Mouse (Mus musculus): ENCODE data around the gene Eya2.
"Not testable (repeated sequence)": the region's sequence is repeated elsewhere in the genome, so short reads cannot be mapped to it uniquely, and the experiment has no call there.

Gene Eya2

DNA sequence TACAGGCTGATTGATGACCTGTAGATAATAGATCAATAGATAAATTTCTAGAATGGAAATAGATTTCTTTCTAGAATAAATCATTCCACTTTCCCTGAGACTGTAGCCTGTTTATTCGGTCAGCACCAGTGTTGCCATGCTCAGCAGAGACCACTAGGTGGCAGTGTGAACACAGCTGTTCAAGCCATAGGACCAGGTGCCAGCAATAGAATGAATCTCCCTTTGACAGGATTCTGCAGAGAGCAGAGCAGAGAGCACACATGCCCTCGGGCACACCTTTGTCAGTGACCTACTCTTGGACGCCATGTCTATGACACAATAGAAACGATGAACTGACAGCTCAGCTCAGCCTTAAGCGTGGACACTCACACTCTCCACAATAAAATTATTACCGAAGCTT is 184.1 kb downstream of the Eya2 start:
- DNase-seq (ENCODE audit: low spot score in 2 of 2): peak; percentile 68 to 81

DNA sequence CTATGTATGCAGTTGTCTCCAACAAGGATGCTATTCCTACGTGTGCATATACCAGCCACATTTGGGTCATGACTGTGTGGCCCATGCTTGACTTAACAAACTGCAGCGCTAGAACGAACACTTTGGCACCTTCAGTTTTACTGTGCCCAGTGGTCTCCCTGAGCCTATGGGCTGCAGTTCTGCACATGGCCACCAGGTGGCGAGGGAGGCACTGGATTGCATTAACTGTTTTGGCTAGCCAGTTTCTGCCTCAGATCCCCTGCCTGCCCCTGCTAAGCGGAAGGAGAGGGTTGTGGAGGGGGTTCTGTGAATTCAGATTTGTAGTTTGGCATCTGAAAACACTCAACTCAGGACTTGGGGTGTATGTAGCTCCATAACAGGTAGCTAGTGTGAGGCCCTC is 187.5 kb downstream of the Eya2 start:
- DNase-seq (ENCODE audit: low spot score in 2 of 2): peak; percentile 69 to 83

DNA sequence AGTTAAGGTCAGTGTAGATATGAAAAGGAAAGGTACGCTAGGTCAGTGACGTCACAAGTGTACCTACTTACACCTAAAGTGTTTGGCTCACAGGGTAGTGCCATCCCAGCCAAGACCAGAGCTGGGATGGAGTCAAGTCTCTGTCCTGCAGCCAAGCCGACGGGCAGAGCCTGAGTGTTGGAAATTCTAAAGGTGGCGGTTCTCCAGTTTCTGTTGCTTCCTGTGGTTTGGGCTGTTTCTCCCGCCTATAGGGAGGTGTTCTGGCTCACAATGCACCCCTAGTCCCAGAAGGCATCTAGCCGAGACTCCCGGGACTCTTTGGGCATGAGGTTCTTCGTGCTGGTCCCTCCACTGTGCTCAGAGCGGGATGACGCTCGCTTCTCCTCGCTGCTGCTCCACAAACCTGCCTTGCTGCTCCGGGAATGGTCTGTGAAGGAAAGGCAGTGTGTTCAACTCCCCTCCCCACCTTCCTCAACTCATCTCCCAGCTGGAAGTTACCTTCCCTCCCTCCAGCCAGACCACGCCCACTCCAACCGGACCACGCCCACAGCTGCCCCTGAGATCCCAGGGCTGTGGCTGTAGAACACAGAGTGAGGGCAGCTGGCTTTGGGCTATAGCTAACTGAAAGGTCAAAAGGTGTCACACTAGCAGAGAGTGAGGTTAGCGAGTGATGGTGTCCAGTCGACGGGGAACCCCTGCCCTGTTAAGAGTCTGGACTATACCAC is 190.6 kb downstream of the Eya2 start:
- no peak for DNase-seq (ENCODE audit: low spot score in 2 of 2)

- DNase-seq (ENCODE audit: low spot score in 2 of 2): no peak
Measured at GRCm38 (mm10) chr2:165786467-165786866, 191.6 kb downstream of the Eya2 start.

DNA sequence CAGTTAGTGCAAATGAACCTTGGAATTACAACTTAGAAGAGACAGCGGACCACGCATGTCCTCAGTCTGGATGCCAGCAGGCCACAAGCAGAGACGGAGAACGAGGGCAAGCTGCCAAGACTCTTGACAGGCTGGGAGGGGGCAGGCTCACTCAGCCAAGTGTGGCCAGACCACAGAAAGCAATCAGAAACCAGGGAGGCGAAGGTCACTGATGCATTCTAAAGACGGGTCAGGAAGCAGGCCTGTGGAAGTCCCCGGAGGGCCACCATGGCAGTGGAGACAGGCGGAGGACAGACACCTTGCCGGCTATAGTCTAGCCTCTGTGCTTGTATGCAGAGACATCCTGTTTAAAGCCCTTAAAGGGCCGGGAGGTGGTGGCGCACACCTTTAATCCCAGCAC is 193.2 kb downstream of the Eya2 start:
- peak; percentile 54 to 72 for DNase-seq (ENCODE audit: low spot score in 2 of 2)

- DNase-seq (ENCODE audit: low spot score in 2 of 2): no peak
Measured at GRCm38 (mm10) chr2:165788796-165789195, 194.0 kb downstream of the Eya2 start.

GRCm38 (mm10) chr2:165789667-165790066 is 194.8 kb downstream of the Eya2 start:
- DNase-seq (ENCODE audit: low spot score in 2 of 2): no peak

DNA sequence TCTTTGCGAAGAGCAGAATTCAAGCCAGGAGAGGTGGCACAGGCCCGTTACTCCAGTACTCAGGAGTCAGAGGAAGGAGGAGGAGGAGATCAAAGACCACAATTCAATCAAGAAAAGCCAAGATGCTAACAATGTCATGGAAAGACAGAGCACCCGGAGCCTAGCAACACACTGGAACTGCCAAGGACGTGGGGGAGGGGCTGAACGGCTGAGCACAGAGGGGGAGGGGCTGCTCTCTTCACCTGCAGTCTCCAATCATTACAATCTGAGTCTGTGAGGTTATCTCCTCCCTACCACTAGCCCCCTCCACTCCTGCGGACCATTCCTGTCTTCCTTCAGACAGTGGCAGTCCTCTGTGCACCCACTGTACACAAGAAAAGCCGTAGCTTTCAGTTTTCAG is 196.2 kb downstream of the Eya2 start:
- DNase-seq (ENCODE audit: low spot score in 2 of 2): no peak

GRCm38 (mm10) chr2:165791657-165792056 is 196.8 kb downstream of the Eya2 start:
- DNase-seq (ENCODE audit: low spot score in 2 of 2): peak in 1 of 2 experiments; percentile 48

GRCm38 (mm10) chr2:165792431-165793282 is 197.8 kb downstream of the Eya2 start:
- DNase-seq (ENCODE audit: low spot score in 2 of 2): no peak

DNA sequence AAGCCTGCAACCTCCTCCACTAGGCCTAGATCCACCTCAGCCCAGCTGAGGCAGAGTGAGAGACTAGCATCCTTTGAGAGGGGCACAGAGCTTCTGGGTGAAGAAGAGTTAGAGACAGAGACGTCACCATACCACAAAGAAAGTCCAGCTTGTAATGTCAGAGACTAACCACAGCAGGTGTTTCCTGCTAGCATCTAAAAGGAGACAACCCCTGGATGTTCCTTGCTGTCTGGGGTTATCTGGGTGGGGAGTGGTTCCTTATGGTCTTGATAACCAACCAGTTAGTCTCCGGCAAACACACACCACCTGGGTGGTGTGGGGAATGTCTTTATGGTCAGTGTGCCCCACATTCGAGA is 198.4 kb downstream of the Eya2 start:
- DNase-seq (ENCODE audit: low spot score in 2 of 2): no peak

GRCm38 (mm10) chr2:165797876-165798275 is 203.0 kb downstream of the Eya2 start:
- no peak for DNase-seq (ENCODE audit: low spot score in 2 of 2)

DNA sequence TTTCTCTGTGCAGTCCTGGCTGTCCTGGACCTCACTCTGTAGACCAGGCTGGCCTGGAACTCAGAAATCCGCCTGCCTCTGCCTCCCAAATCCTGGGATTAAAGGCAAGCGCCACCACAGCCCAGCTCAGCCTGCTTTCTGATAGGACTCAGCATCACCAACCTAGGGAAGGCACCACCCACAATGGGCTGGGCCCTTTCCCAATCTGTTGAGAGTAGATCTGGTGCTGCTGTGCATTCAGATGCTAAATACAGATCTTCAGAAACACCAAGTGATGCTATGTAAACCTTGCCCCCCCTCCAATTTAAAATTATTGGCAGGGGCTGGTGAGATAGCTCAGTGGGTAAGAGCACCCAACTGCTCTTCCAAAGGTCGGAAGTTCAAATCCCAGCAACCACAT is 205.3 kb downstream of the Eya2 start:
- not testable (repeated sequence) for DNase-seq (ENCODE audit: low spot score in 2 of 2)

- no peak for DNase-seq (ENCODE audit: low spot score in 2 of 2)
Measured at GRCm38 (mm10) chr2:165808179-165808975, 213.5 kb downstream of the Eya2 start.

DNA sequence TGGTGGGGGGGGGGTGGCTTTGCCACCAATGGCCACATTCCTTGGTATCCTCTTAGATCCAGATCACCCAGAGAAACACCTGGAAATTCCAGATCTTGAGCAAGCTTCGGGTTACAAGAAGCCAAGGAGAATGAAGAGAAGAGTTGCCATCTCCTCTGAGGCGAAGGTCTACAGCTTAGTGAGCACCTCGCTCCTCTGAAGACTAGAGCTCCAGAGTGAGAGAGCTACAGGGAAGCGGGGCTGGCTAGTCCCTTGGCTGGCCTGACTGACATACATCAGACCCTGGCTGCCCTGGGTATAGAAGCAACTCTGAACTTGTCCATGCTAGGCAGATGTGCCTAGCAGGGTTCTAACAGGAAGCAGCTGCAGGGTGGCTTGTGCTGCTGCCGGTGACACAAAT is 214.3 kb downstream of the Eya2 start:
- DNase-seq (ENCODE audit: low spot score in 2 of 2): no peak

GRCm38 (mm10) chr2:165809901-165810477 is 215.2 kb downstream of the Eya2 start:
- no peak for DNase-seq (ENCODE audit: low spot score in 2 of 2)

- DNase-seq (ENCODE audit: low spot score in 2 of 2): peak in 1 of 2 experiments; percentile 51
Measured at GRCm38 (mm10) chr2:165811536-165811935, 216.7 kb downstream of the Eya2 start.

DNA sequence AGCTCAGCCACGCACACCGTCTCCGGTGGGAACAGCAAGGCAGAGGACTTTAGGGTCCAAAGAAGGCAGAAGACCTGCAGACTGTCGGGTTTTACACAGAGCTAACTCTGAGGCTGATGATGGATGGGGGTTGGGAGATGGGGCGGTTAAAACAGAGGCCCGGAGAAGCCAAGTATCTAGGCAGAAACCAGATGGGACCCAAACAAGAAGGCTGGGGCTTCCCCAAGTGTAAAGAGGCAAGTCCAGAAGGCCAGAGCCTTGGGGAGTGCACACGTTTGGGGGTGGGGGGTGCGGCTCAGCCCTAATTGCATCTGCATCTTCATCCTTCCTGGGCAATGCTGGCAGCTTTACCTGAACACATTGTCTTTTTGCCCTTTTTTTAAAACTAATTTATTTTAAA is 218.1 kb downstream of the Eya2 start:
- no peak for DNase-seq (ENCODE audit: low spot score in 2 of 2)

DNA sequence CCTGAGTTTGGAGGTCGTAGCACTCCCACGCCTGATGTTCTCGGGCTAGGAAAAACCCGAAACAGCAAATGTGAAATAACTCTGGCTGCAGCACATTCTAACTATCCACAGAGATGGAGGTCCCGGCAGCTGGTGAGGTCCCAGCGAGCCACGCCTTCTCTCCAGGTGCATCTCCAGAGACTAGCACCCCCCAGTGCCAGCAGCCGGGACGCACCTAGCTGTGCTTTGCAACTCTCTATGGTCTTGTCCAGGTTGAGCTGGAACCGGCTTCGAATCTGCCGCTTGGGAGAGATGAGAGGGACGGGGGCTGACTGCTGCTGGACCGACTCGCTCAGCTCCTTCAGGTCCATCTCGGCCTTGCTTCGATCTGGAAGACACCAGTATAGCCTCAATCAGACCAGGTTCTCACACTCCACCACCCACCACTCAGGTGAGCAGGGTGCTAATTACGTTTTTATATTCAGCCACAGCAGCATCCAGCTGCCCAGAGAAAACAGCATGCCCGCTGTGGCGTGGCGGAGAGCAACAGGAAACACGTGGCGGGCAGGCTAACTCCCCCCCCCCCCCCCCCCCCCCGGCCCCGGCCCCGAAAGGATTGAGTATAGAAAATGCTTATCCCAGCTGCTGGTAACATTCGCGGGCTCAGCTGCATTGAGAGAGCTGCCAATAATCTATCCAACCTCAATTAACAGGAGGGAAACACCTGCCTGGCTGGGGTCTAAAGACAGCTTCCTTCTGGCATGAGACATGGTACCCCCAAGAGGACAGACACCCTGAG is 220.5 kb downstream of the Eya2 start:
- no peak for DNase-seq (ENCODE audit: low spot score in 2 of 2)

DNA sequence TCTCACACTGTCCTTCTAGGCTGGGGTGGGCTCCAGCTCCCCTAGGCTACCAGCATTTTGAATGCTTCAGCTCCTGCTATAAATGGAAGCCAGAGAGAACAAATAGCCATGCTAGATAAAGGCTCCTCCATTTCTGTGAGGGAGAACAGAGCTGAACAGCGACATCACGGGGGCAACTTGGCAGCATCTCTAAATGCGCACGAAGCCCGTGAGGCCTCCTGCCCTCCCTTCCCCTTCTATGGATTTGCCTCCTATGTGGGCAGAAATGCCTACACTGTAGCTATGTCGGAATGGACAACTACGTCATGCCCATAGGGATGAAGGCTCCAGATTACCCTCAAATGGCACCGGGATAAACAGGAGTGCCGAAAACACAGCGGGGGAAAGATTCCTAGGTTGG is 222.6 kb downstream of the Eya2 start:
- no peak for DNase-seq (ENCODE audit: low spot score in 2 of 2)

GRCm38 (mm10) chr2:165818570-165818969 is 223.7 kb downstream of the Eya2 start:
- no peak for DNase-seq (ENCODE audit: low spot score in 2 of 2)
